Mouse (Mus musculus) neural tube, embryonic 15.5 days (tissue): ENCODE data around the gene Rasa4. TPM values are rescaled to one million over a fixed set of nuclear protein-coding genes. Genes with fewer than 3 reads are reported as not detected.

ENCODE experiments used
- ATAC-seq: fragments of 200-750 bp; cut with Nextera tagmentation; 2 replicates; pipeline ENCODE4 v1.8.0; 2017; ENCODE audit warnings: mild to moderate bottlenecking, moderate TSS enrichment, moderate library complexity; ENCODE audit not compliant: low FRiP score
- H3K27ac ChIP-seq: fragments of 300-500 bp; sonication (generic); replicated peaks from 2 replicates; pipeline ENCODE4 v1.5.1; 2015; ENCODE audit warnings: mild to moderate bottlenecking, inconsistent platforms
- H3K27me3 ChIP-seq: fragments of 300-500 bp; sonication (generic); replicated peaks from 2 replicates; pipeline ENCODE4 v1.6.1; 2015; ENCODE audit warnings: inconsistent platforms
- H3K36me3 ChIP-seq: fragments of 300-500 bp; sonication (generic); 2 replicates; pipeline ENCODE4 v1.6.1; 2015; ENCODE audit warnings: inconsistent platforms
- H3K4me1 ChIP-seq: fragments of 300-500 bp; sonication (generic); 2 replicates; pipeline ENCODE4 v1.6.1; 2015; ENCODE audit warnings: inconsistent platforms
- H3K4me2 ChIP-seq: fragments of 300-500 bp; sonication (generic); 2 replicates; pipeline ENCODE4 v1.6.1; 2015; ENCODE audit warnings: inconsistent platforms, mild to moderate bottlenecking, moderate library complexity
- H3K4me3 ChIP-seq: fragments of 300-500 bp; sonication (generic); replicated peaks from 2 replicates; pipeline ENCODE4 v1.5.1; 2015; ENCODE audit warnings: mild to moderate bottlenecking, inconsistent platforms
- H3K9ac ChIP-seq: fragments of 300-500 bp; sonication (generic); replicated peaks from 2 replicates; pipeline ENCODE4 v1.6.1; 2015; ENCODE audit warnings: mild to moderate bottlenecking, inconsistent platforms
- H3K9me3 ChIP-seq: fragments of 300-500 bp; sonication (generic); replicated peaks from 2 replicates; pipeline ENCODE4 v1.6.1; 2016; ENCODE audit warnings: inconsistent platforms
- WGBS: fragments of 180-500 bp; shearing (Covaris S2); methylation state at CpG from one replicate; pipeline ENCODE4 v1.1.7; 2015; ENCODE audit warnings: mixed read lengths; 5-methylcytosine and 5-hydroxymethylcytosine counted together
- polyA plus RNA-seq: library from polyadenylated mRNA; unstranded; fragments of >200 nt; fragmentation: Nextera tagmentation; extraction: Ambion mirVana; gene quantifications from 2 replicates; pipeline ENCODE4 v1.2.1, GENCODE M21; 2015

The Rasa4 gene
- polyA plus RNA-seq, 1 experiment from 2014 or later = 21.4 TPM

- 71% methylated on average over 11 of the region's 11 CpGs for WGBS
These were observed 10.2 kb upstream of the Rasa4 start for GRCm38 (mm10) chr5:136073526-136073925.

DNA sequence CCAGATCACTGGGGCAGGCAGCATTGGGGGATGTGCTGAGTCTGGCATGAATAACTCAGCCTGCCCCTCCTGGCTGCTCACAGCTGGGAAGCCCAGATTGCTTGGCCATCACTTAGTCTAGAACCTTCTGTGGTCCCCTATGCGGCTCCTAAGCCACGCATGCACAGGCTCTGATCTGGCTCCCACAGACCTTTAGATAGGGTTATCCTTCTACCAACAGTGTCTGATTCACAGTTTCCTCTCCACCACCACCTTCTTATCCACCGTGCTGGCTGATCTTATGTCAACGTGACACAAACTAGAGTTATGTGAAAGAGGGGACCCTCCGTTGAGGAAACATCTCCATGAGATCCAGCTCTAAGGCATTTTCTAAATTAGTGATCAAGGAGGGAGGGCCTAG is 8.6 kb upstream of the Rasa4 start:
- no peaks in the 10 kb centered on the region for H3K27me3 ChIP-seq
- H3K4me2 ChIP-seq = no peak overlapping the region
- no peak overlapping the region for H3K9ac ChIP-seq
- no peaks in the 10 kb centered on the region for H3K9me3 ChIP-seq
- ATAC-seq = no peak
- no peak overlapping the region for H3K27ac ChIP-seq
- H3K4me3 ChIP-seq = no peak overlapping the region
- 0 out of 2 replicates have a peak, but pooled peaks cover 6% of the 10 kb centered on the region for H3K4me1 ChIP-seq
- WGBS = 95% methylated on average over 5 of the region's 5 CpGs
- no peaks in the 10 kb centered on the region for H3K36me3 ChIP-seq

More at GRCm38 (mm10) chr5:136073526-136073925, 10.2 kb upstream of the Rasa4 start:
- Histone ChIP-seq H3K27me3 (no peaks in the 10 kb centered on the region), H3K9me3 (no peaks in the 10 kb centered on the region), H3K4me1 (0 out of 2 replicates have a peak, but pooled peaks cover 6% of the 10 kb centered on the region), H3K27ac (no peak overlapping the region), H3K9ac (no peak overlapping the region), H3K4me3 (no peak overlapping the region), H3K36me3 (no peaks in the 10 kb centered on the region), H3K4me2 (no peak overlapping the region)
- ATAC-seq = no peak

DNA sequence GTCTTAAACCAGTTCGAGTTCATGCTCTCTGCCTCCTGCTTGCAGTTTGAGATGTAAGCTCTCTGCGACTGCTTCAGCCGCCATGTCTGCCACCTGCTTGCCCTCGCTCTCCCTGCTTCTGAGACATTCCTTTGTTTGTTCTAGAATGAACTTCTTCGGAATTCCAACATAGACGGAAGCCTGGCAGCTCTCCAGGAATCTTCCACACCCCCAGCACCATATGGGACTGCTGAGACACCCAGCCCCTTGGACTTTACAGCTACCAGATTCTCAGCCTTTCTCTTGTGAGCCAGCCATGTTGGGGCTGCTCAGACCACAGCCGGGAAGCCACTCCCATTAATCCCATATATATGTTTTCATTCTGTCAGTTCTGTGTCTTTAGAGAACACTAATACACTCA is 7.4 kb upstream of the Rasa4 start:
- 46% methylated on average over 7 of the region's 7 CpGs for WGBS
- Histone ChIP-seq H3K9me3 (no peaks in the 10 kb centered on the region), H3K4me3 (no peak overlapping the region), H3K4me1 (0 out of 2 replicates have a peak, but pooled peaks cover 6% of the 10 kb centered on the region), H3K27ac (no peak overlapping the region), H3K4me2 (no peak overlapping the region), H3K9ac (no peak overlapping the region), H3K27me3 (no peaks in the 10 kb centered on the region), H3K36me3 (no peaks in the 10 kb centered on the region)
- ATAC-seq = no peak

GRCm38 (mm10) chr5:136077001-136077550 is 6.6 kb upstream of the Rasa4 start:
- Histone ChIP-seq H3K9me3 (no peaks in the 10 kb centered on the region), H3K36me3 (no peaks in the 10 kb centered on the region), H3K4me2 (no peak overlapping the region), H3K27ac (no peak overlapping the region), H3K9ac (no peak overlapping the region), H3K4me3 (no peak overlapping the region), H3K4me1 (0 out of 2 replicates have a peak, but pooled peaks cover 6% of the 10 kb centered on the region), H3K27me3 (no peaks in the 10 kb centered on the region)
- no peak for ATAC-seq
- 83% methylated on average over 9 of the region's 9 CpGs for WGBS

DNA sequence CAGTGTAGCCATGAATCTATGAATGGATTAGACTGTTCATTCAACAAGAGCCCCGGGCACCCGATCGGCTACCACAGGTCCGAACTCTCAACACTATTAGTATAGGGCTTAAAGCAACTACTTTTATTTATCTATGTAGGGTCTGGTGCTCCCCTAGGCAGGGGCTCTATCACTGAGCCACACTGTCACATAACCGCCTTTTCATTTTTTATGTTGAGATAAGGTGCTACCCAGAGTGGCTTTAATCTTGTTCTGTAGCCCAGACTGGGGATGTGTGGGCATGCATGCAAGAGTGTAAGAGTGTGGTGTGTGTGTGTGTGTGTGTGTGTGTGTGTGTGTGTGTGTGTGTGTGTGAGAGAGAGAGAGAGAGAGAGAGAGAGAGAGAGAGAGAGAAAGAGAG is 5.6 kb upstream of the Rasa4 start:
- 95% methylated on average over 5 of the region's 5 CpGs for WGBS
- H3K27me3 ChIP-seq = no peaks in the 10 kb centered on the region
- no peak overlapping the region for H3K27ac ChIP-seq
- H3K4me1 ChIP-seq = peaks cover 8% of the 10 kb centered on the region; the same call in 1 of the 2 replicates
- H3K36me3 ChIP-seq = no peaks in the 10 kb centered on the region
- no peak overlapping the region for H3K4me3 ChIP-seq
- no peak overlapping the region for H3K9ac ChIP-seq
- no peak overlapping the region for H3K4me2 ChIP-seq
- H3K9me3 ChIP-seq = no peaks in the 10 kb centered on the region
- ATAC-seq = no peak

DNA sequence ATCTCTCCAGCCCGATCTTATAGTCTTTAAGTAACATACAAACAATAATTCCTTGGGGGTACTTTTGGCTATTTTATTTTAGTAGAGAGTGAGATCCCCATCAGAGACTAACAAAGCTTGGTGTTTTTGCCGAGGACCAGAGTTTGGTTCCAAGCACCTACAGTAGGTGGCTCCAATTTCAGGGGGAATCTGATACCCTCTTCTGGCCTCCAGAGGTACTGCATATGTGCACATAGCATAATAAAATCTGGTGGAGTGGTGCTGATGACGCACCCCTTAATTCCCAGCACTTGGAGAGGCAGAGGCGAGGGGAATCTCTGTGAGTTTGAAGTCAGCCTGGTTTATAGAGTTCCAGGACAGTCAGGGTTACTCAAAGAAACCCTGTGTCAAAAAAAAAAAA is 1.4 kb upstream of the Rasa4 start:
- Histone ChIP-seq H3K9ac (no peak overlapping the region), H3K36me3 (no peaks in the 10 kb centered on the region), H3K4me1 (peaks cover 27% of the 10 kb centered on the region), H3K27me3 (0 out of 2 replicates have a peak, but pooled peaks cover 3% of the 10 kb centered on the region), H3K4me3 (no peak overlapping the region), H3K4me2 (no peak overlapping the region), H3K27ac (no peak overlapping the region), H3K9me3 (no peaks in the 10 kb centered on the region)
- no peak for ATAC-seq
- whole genome bisulfite sequencing = 78% methylated on average over 4 of the region's 4 CpGs

- Histone ChIP-seq H3K36me3 (no peaks in the 10 kb centered on the region), H3K9me3 (no peaks in the 10 kb centered on the region), H3K9ac (peak overlapping the region; percentile 74), H3K4me2 (peak overlapping the region; percentile 93), H3K4me3 (peak overlapping the region; percentile 70), H3K27ac (peak overlapping the region; percentile 61; the same call in 1 of the 2 replicates), H3K4me1 (peaks cover 27% of the 10 kb centered on the region), H3K27me3 (0 out of 2 replicates have a peak, but pooled peaks cover 6% of the 10 kb centered on the region)
- 2% methylated on average over 23 of the region's 23 CpGs for WGBS
- peak; percentile 74 for ATAC-seq
These were observed 597 bp downstream of the Rasa4 start for GRCm38 (mm10) chr5:136084144-136084881.

- no peaks in the 10 kb centered on the region for H3K36me3 ChIP-seq
- peak overlapping the region; percentile 56; the same call in 1 of the 2 replicates for H3K27ac ChIP-seq
- peaks cover 27% of the 10 kb centered on the region for H3K4me1 ChIP-seq
- peak overlapping the region; percentile 70 for H3K4me3 ChIP-seq
- 0 out of 2 replicates have a peak, but pooled peaks cover 7% of the 10 kb centered on the region for H3K27me3 ChIP-seq
- ATAC-seq = peak; percentile 36; the same call in 1 of the 2 replicates
- peak overlapping the region; percentile 93 for H3K4me2 ChIP-seq
- H3K9ac ChIP-seq = peak overlapping the region; percentile 14
- WGBS = 7% methylated on average over 18 of the region's 21 CpGs
- H3K9me3 ChIP-seq = no peaks in the 10 kb centered on the region
These were observed 1.4 kb downstream of the Rasa4 start for GRCm38 (mm10) chr5:136084891-136085651.

DNA sequence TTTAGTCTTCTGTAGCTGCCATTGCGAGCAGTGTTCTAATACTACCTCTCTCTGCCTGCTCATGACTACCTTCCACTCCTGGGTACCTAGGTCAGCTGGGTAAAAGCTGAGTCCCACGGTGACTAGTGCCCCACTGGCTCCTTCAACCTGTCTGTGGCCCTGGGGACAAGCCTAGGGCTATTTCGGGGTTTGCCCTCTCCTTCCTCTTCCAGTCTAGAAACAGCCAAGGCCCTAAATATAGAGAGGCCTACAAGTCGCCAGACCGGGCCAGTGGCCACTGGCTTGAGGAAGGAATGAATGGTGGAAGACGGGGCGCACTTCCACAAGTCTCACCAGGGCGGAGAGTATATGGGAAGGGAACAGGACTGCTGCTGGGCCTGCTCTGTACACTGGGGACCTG is 2.6 kb downstream of the Rasa4 start:
- H3K9ac ChIP-seq = no peak overlapping the region
- WGBS = 94% methylated on average over 8 of the region's 8 CpGs

GRCm38 (mm10) chr5:136088821-136089575 is 5.3 kb downstream of the Rasa4 start:
- H3K4me1 ChIP-seq = peaks cover 20% of the 10 kb centered on the region
- H3K27me3 ChIP-seq = 0 out of 2 replicates have a peak, but pooled peaks cover 7% of the 10 kb centered on the region
- no peaks in the 10 kb centered on the region for H3K9me3 ChIP-seq
- ATAC-seq = no peak
- no peak overlapping the region for H3K9ac ChIP-seq
- H3K4me3 ChIP-seq = no peak overlapping the region
- H3K36me3 ChIP-seq = no peaks in the 10 kb centered on the region
- 23% methylated on average over 14 of the region's 14 CpGs for WGBS
- H3K4me2 ChIP-seq = no peak overlapping the region
- H3K27ac ChIP-seq = no peak overlapping the region

More for the DNA sequence above, 2.6 kb downstream of the Rasa4 start:
- H3K4me1 ChIP-seq = peaks cover 27% of the 10 kb centered on the region
- no peaks in the 10 kb centered on the region for H3K36me3 ChIP-seq
- no peak overlapping the region for H3K27ac ChIP-seq
- H3K4me2 ChIP-seq = 0 out of 2 replicates have a peak overlapping the region, but pooled peaks have one; percentile 2
- no peak overlapping the region for H3K4me3 ChIP-seq
- no peaks in the 10 kb centered on the region for H3K9me3 ChIP-seq
- 0 out of 2 replicates have a peak, but pooled peaks cover 7% of the 10 kb centered on the region for H3K27me3 ChIP-seq
- ATAC-seq = no peak

GRCm38 (mm10) chr5:136091927-136092326 is 8.2 kb downstream of the Rasa4 start:
- WGBS = 68% methylated on average over 5 of the region's 5 CpGs
- H3K4me3 ChIP-seq = no peak overlapping the region
- no peaks in the 10 kb centered on the region for H3K9me3 ChIP-seq
- no peak overlapping the region for H3K4me2 ChIP-seq
- H3K9ac ChIP-seq = no peak overlapping the region
- H3K27ac ChIP-seq = no peak overlapping the region
- no peaks in the 10 kb centered on the region for H3K4me1 ChIP-seq
- H3K36me3 ChIP-seq = no peaks in the 10 kb centered on the region
- 0 out of 2 replicates have a peak, but pooled peaks cover 3% of the 10 kb centered on the region for H3K27me3 ChIP-seq
- ATAC-seq = no peak
